Mouse (Mus musculus) ES-Bruce4 (cell line): ENCODE results near the gene Notch2. TPM values are rescaled to one million over a fixed set of nuclear protein-coding genes. Genes with fewer than 3 reads are reported as not detected.

ENCODE experiments used
- H3K27ac ChIP-seq: 2 replicates; pipeline ENCODE4 v1.5.1; 2012; ENCODE audit warnings: low read length, inconsistent platforms; ENCODE audit not compliant: insufficient read depth
- H3K27me3 ChIP-seq: 2 replicates; pipeline ENCODE4 v1.6.1; 2012; ENCODE audit warnings: mild to moderate bottlenecking, low read length, inconsistent platforms; ENCODE audit not compliant: control insufficient read depth, poor library complexity, insufficient read depth, severe bottlenecking
- H3K36me3 ChIP-seq: 2 replicates; pipeline ENCODE4 v1.6.1; 2012; ENCODE audit warnings: inconsistent platforms, mild to moderate bottlenecking, low read length, moderate library complexity; ENCODE audit not compliant: control insufficient read depth, poor library complexity, insufficient read depth, severe bottlenecking
- H3K4me1 ChIP-seq: one replicate; pipeline ENCODE4 v1.8.1; 2011; ENCODE audit warnings: low read length; ENCODE audit not compliant: control insufficient read depth, insufficient read depth
- H3K4me3 ChIP-seq: 2 replicates; pipeline ENCODE4 v1.5.1; 2011; ENCODE audit warnings: low read depth, mild to moderate bottlenecking, low read length
- H3K9ac ChIP-seq: 2 replicates; pipeline ENCODE4 v1.6.1; 2012; ENCODE audit warnings: low read depth, mild to moderate bottlenecking, inconsistent platforms; ENCODE audit not compliant: poor library complexity, severe bottlenecking
- H3K9me3 ChIP-seq: replicated peaks from 2 replicates; pipeline ENCODE4 v1.6.1; 2012; ENCODE audit warnings: mild to moderate bottlenecking, low read length, inconsistent platforms; ENCODE audit not compliant: control insufficient read depth, poor library complexity, insufficient read depth, severe bottlenecking
- CTCF ChIP-seq: IDR thresholded peaks from one replicate; pipeline ENCODE4 v1.8.1; 2011; ENCODE audit warnings: low read depth, low read length
- EP300 ChIP-seq: IDR thresholded peaks from 2 replicates; pipeline ENCODE4 v1.6.1; 2011; ENCODE audit warnings: low read depth, low read length; ENCODE audit not compliant: insufficient read depth
- POLR2A ChIP-seq: IDR thresholded peaks from one replicate; pipeline ENCODE4 v1.8.1; 2011; ENCODE audit warnings: low read length; ENCODE audit not compliant: insufficient read depth
- polyA plus RNA-seq: library from polyadenylated mRNA; stranded (reverse); fragments of >200 nt; gene quantifications from 2 replicates; pipeline ENCODE4 v1.2.4, GENCODE M21; 2011; ENCODE audit warnings: low read depth; ENCODE audit not compliant: missing spikeins, insufficient read depth, insufficient read length

Notch2 gene
- polyA plus RNA-seq, 1 experiment, result 23.2 TPM

- H3K9ac ChIP-seq, result no peak overlapping the region
- H3K9me3 ChIP-seq, result no peaks in the 10 kb centered on the region
- peaks cover 4% of the 10 kb centered on the region for H3K36me3 ChIP-seq
- no peaks in the 10 kb centered on the region for H3K27me3 ChIP-seq
- H3K4me3 ChIP-seq, result no peak overlapping the region
- TF ChIP-seq POLR2A (no peak), CTCF (no peak), EP300 (no peak)
- H3K27ac ChIP-seq, result no peak overlapping the region
- H3K4me1 ChIP-seq, result no peaks in the 10 kb centered on the region
These were observed 129.5 kb downstream of the Notch2 start for GRCm38 (mm10) chr3:98142862-98143261.

DNA sequence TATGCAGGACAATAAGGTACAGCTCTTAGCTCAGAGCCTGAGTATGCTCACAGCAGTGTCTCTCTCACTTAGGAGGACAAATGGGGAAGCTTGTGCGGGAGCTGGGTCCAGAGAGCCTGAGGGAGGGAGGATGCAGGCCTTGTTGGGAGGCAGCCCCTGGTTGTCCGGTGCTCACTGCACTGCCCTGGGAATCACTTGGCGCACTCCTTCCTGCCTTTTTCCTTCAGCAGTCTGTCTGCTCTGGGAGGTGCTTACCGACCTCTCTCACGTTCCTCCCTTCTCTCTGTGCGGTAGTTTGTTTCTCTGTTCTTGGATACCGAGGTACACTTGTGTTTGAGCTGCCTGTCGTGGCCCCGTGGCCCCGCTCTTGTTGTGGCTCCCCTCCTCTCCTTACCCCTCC, 131.9 kb downstream of the Notch2 start:
- Histone ChIP-seq H3K27me3 (no peaks in the 10 kb centered on the region), H3K4me3 (no peak overlapping the region), H3K36me3 (peaks cover 3% of the 10 kb centered on the region), H3K9me3 (no peaks in the 10 kb centered on the region), H3K27ac (no peak overlapping the region), H3K9ac (no peak overlapping the region), H3K4me1 (no peaks in the 10 kb centered on the region)
- no peak for TF ChIP-seq EP300
- TF ChIP-seq POLR2A, result no peak
- no peak for TF ChIP-seq CTCF

- Histone ChIP-seq H3K27me3 (no peaks in the 10 kb centered on the region), H3K9me3 (no peaks in the 10 kb centered on the region), H3K4me1 (no peaks in the 10 kb centered on the region), H3K36me3 (peaks cover 3% of the 10 kb centered on the region), H3K27ac (no peak overlapping the region), H3K4me3 (no peak overlapping the region), H3K9ac (no peak overlapping the region)
- no peak for TF ChIP-seq EP300
- TF ChIP-seq POLR2A, result no peak
- TF ChIP-seq CTCF, result no peak
These were observed 133.4 kb downstream of the Notch2 start for GRCm38 (mm10) chr3:98146471-98147410.

- Histone ChIP-seq H3K36me3 (peaks cover 3% of the 10 kb centered on the region), H3K4me1 (no peaks in the 10 kb centered on the region), H3K9me3 (no peaks in the 10 kb centered on the region), H3K27ac (no peak overlapping the region), H3K27me3 (no peaks in the 10 kb centered on the region), H3K4me3 (no peak overlapping the region), H3K9ac (no peak overlapping the region)
- TF ChIP-seq POLR2A (no peak), EP300 (no peak), CTCF (no peak)
These were observed 134.4 kb downstream of the Notch2 start for GRCm38 (mm10) chr3:98147706-98148105.

DNA sequence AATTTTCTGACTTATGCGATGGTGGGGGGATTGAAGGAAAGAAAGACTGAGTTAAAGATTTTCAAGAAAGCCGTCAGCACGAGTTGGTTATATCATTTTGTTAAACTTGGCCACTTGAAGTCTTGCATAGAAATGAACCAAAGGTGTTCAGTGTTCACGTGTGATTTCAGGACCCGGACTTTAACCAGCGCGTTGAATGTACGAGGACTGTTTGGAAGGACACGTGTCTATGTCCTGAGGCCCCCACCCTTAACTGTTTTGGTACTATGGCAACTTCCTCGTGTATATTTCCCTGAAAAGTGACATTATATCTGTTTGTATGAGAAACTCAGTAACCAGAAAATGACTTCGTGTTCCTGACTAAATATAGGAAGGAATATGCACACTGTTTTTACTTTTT, 136.6 kb downstream of the Notch2 start:
- peaks cover 3% of the 10 kb centered on the region for H3K36me3 ChIP-seq
- H3K4me1 ChIP-seq, result no peaks in the 10 kb centered on the region
- no peak for TF ChIP-seq CTCF
- TF ChIP-seq POLR2A, result no peak
- TF ChIP-seq EP300, result no peak
- no peaks in the 10 kb centered on the region for H3K27me3 ChIP-seq
- no peak overlapping the region for H3K9ac ChIP-seq
- no peak overlapping the region for H3K27ac ChIP-seq
- H3K4me3 ChIP-seq, result no peak overlapping the region
- no peaks in the 10 kb centered on the region for H3K9me3 ChIP-seq

- Histone ChIP-seq H3K27ac (no peak overlapping the region), H3K9me3 (no peaks in the 10 kb centered on the region), H3K27me3 (no peaks in the 10 kb centered on the region), H3K4me3 (no peak overlapping the region), H3K4me1 (no peaks in the 10 kb centered on the region), H3K9ac (no peak overlapping the region), H3K36me3 (peaks cover 3% of the 10 kb centered on the region)
- TF ChIP-seq EP300 (no peak), POLR2A (no peak), CTCF (no peak)
These were observed 137.7 kb downstream of the Notch2 start for GRCm38 (mm10) chr3:98151016-98151415.
